Mouse (Mus musculus) adrenal gland, postnatal 10 days (tissue): ENCODE measurements around the gene Alg1. TPM values are rescaled to one million over a fixed set of nuclear protein-coding genes. Genes with fewer than 3 reads are reported as not detected.

Source experiments
- DNase-seq: peaks from one replicate; pipeline ENCODE4 v3.0.0; 2021; ENCODE audit warnings: mixed read lengths
- microRNA-seq: library from miRNA; unstranded; fragments of <30 nt; microRNA quantifications from one replicate; pipeline ENCODE4 v1.2.0, GENCODE M21; 2021
- total RNA-seq, 2 experiments: library from RNA; stranded (reverse); gene quantifications; 2 replicates each; pipeline ENCODE4 v1.2.3; 2021

The Alg1 gene
- total RNA-seq, 2 experiments from 2014 or later: 28.1 to 28.7 TPM

DNA sequence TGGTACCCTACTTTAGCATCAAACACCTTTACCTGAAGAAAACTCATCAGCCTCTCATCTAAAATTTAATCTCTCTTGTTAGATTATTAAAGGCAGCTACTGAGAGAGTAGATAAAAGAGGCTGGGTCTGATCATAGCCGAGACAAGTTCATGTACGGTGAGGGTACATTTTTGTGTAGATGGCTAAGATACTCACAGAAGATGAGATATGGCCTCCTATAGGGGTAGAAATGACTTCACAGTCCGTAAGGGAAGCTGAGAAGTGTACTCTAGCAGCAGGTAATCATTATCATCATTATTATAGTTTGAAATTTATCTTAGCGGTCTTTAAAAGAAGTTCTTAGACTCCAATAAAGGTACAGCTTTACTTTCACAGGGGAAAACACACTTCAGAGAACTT, 439 bp upstream of the Alg1 start:
- DNase-seq: no peak

DNA sequence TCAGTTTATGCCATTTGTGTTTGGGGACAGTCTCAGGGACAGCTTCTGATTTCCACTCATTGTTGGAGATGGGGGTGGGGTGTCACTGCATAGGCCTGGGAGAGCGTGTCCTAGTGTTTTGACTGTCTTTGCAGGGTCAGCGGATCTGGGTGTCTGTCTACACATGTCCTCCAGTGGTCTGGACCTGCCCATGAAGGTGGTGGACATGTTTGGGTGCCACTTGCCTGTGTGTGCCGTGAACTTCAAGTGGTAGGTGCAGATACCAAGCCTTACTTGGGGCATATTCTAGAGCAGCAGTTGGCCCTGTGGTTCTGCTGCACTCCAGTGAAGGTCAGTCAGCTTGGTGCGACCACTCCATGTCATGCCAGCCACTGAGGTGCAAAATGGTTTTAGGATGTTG, 8.9 kb downstream of the Alg1 start:
- no peak for DNase-seq

DNA sequence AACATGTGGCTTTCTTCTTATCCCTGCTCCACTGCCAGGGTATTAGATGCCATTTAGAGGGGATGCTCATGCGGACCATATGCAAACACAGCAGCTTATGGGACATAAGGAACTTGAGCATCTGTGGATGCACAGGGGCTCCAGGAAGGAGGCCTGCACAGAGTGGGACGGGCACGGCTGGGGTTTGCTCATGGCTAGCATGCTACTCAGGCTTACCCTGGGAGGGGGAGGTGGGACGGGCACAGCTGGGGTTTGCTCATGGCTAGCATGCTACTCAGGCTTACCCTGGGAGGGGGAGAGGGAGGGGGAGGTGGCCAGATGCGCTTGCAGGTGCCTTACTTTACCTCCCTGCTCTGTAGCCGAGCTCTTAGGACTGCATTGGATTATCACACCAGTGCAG, 9.5 kb downstream of the Alg1 start:
- DNase-seq: no peak

DNA sequence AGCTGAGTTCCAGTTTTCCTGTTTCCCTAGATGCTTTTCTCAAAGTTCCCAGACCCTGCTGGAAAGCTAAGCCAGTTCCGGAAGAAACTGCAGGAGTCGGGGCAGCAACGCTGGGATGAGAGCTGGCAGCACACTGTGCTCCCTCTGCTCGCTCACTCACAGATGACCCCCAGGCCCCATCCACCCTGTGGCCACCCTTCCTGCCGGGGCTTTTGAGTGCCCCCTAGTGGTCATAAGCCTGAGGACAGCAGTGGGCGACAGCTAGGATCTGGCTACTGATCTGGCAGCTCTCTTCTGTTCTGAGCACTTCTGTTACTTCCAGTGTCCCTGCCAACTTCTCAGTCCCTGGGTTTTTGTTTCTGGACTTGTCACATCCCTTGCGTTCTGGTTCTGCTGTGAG, 11.0 kb downstream of the Alg1 start:
- DNase-seq: peak; percentile 82

DNA sequence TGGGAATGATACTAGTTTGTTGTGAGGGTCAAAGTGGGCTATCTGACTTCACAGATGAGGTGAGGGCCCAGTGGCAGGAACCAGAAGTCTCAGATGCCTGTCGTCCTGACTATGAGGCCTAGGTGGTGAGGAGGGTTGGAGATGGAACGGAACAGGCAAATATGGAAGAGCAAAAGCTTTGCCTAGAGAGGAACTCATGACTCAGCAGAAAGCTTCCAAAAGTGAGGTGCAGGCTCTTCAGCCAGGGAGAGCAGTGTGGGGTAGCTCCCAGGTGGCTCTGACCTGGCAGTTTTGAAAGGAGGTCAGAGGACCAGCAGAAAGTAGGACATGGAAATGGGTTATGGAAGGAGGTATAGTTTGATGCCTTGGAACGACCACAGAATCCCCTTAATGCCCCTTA, 17.5 kb downstream of the Alg1 start:
- no peak for DNase-seq

DNA sequence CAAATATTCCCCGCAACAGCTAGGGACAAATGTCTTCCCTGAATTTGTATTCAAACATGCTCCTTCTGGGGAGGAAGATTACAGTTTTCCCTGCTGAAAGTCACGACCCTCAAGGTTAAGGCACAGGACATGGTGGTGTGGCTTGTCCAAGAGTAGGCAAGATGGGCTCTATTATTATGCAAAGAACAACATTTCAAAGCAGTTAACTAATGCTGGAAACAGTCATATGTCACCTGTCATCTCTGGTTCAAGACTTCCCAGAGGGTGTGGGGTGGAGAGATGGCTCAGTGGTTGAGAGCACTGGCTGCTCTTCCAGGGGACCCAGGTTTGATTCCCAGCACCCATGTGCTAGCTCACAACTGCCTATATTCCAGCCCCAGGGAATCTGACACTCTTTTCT, 18.8 kb downstream of the Alg1 start:
- DNase-seq: no peak

DNA sequence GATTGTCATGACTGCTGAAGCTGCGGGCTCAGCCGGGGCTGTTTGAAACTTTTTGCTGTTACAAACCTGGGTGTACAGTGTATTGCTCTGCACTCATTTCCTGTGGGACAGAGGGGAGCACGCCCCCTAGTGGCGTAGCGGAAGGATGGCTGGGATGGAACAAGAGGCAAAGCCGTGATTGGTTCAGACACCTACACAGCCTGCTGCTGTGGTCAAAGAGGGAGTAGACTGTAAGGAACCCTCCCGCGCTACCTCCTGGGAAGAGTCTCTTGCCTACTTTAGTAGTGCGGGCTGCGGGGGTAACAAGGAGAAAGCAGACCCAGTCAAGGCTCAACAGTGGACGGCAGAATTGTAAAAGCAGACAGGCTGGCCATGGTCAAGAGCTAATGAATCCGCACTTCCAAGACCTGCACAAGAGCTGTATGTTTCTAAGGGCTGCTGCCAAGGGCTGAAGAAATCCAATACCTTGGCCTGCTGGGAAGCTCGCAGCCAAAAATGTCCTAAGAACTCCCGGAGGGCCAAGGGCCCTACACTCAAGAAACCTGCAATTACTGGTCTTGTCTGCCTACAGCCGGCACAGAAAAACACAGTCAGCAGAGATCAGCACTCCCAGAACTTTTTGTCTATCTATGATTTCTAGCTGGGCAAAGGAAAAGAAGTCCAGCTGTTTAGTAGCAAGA, 21.1 kb downstream of the Alg1 start:
- peak; percentile 89 for DNase-seq

DNA sequence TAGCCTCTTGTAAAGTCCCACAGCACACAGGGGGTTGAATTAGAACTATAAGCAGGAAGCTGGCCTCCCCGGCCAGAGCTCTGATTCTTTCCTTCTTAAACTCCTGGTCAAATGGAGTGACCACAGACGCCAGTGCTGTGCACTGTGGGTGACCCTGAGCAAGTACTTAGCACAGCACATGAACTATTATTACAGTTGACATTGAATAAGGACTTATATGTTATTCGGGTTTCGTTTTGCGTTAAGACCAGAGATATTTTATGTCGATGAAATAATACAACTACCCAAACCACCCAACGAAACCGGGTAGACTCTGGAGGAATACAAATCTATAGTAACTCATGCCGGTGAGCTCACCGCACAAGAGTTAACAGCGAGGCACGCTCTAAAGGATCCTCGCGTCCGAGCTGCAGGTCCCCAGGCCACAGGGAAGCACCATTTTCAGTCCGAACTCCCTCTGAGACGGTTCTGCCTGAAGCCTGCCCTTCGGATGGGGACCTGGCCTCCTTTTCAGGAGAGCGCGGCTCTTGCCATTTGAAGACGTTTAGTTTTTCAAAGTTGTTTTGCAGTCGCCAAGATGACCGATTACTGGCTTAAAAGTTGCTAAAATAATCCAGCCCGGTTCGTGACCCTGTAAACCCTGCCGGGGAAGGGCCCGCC, 21.8 kb downstream of the Alg1 start:
- DNase-seq: peak; percentile 46

DNA sequence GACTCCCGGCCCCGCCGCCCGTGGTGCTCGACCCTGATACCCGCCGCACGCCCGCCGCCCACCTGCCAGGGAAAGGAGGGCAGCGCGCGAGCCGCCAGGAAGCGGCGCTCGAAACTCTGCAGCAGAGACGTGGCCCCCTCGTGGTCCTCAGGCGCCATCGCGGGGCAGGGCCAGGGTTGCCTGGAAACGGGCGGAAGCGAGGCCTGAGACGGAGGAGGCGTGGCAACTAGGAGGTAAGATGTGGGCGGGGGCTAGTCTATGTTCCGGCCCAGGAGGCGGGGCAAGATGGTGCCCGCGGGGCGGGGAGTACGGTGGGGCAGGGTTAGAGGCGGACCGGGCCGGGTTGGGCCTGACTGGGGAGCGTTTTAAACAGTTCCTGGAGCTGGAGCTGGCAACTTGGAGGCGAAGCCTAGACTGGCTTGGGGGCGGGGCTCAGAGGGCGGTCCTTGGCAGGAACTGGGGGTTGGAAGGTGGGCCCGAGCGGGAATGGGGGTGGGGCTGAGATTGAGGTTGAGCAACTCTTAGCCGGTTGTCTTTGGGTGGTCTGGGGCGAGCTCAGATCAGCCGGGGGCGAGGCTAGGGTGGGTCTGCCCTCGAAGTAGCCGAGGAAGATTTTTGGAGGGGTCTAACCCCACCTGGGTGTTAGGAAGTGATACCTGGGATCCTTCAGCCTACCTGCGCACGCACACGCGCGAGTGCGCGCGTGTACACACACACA, 22.5 kb downstream of the Alg1 start, which contains the start of gene Eef2kmt:
Gene Eef2kmt (minus strand): TSS at position 205 of the 718 bp plus-strand sequence.
- DNase-seq: peak; percentile 99

DNA sequence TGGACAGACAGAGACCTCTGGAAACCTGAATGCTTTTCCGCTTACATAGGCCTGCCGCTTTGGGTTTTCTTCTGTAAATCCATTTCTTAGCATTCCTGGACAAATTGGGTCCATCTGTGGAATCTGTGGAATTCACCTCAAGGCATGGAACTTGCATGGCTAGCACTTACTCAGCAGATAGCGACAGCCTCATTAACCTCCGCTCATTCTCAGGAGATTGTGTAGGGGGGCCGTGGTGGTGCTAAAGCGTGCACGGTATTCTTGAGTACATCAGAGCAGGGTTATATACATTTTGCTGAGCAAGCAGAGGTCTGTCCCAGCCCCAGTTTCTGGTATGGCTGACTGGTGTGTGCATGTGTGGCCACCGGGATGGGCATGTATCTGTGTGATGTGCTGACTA, 29.7 kb downstream of the Alg1 start:
- no peak for DNase-seq

DNA sequence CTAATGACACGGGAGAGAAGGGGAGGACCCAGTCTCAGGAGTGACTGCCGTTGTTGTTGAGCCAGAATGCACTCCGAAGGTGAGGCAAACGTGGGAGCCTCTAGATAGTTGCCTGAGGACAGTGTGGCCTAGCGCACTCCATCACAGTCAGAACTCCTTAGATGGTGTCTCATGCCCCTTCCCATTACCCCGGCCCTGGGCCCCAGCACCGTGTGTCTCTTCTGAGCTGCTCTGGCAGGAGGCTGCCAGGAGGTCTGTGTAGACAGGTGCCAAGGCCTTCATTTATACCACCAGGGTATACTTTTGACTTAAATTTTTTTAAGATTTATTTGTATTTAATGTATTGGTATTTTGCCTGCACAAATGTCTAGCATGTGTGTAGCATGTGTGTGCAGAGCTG, 30.5 kb downstream of the Alg1 start:
- DNase-seq: no peak

DNA sequence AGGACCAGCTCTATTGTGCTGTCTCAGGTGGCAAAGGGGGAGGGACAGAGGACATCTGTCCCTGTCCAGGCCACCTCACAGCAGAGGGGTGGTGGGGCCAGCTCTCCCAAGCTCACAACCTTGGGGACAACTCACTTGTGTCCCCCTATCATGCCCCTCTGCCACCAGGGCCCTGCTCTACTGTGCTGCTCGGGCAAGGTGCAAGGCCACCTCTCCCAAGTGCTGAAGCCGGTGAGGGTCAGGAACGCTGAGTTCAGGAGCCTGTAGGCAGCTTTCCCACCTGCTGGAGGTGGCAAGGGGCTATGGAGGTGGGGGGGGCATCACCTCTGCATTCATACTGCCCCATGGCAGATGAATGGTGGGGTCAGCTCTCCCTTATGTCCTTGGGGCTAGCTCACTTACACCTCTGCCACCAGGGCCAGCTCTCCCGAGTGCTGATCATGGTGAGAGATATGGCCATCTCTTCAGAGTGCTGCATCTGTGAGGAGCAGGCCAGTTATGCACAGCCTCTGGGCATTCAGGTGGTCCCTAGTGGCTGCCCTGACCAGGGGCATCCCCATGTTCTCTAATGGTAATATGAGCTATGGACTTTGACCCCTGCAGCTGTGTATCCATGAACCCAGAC, 38.1 kb downstream of the Alg1 start:
- DNase-seq: no peak

DNA sequence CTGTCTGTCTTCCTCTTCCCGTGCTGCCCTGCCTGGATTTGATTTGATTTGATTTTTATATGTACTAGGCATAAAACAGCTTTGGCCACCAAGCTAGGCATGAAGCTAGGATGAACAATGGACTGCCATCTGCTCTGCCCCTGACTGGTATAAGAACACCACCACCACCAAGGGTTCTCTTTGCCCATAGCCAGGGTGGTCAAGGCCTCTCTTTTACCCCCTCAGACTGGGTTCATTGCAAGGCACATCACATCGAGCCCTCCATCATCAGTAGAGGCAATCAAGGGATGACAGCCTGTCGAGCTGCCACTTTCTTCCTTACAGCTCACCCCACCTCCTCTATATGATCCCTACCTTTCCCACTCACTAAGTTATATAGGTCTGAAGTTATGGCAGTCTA, 39.0 kb downstream of the Alg1 start:
- DNase-seq: no peak

DNA sequence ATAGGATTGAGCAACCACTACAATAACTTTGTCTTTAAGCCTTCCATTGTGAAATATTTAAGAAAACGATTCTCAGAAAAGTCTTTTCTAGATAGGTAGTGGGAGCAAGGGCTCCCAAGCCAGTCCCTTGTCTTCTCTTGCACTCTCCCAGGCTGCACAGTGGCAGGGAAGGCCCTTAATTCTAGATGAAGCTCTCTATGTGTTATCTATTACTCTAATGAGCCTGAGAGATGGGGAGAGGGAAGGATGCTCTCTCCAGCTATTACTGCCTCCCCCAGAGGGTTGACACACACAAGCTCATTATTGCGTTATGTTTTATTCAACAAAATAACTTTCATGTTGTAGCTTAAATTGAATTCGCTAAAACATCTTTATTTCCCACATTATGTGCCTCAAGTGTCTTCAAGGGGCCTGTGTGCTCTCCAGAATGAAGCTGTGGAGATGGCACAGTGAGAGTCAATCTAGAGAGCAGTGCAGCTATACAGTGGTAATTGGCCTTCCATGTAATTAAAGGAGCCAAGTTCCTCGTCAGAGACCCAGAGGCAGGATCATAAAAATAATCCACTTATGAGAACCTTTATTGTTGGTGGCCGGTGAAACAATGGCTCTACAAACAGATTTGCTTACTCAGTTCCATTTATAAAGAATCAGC, 46.3 kb downstream of the Alg1 start:
- DNase-seq: no peak

DNA sequence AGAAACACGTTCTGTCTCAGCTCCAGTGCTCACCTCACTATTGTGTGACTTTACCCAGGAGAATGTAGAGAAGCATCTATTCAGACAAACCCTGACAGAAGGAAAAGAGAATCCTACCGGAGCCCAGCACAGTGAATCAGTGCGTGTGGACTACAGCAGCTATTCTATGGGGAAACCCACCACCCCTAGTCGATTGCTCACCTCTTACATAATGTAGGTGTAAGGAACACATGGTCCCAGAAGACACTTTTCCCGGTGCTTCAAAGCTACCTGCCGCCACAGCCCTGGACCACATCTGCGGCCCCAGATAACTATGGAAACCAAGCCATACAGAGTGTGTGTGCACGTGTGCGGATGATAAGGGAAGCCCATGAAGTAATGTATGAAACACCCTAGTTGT, 49.3 kb downstream of the Alg1 start:
- DNase-seq: no peak

DNA sequence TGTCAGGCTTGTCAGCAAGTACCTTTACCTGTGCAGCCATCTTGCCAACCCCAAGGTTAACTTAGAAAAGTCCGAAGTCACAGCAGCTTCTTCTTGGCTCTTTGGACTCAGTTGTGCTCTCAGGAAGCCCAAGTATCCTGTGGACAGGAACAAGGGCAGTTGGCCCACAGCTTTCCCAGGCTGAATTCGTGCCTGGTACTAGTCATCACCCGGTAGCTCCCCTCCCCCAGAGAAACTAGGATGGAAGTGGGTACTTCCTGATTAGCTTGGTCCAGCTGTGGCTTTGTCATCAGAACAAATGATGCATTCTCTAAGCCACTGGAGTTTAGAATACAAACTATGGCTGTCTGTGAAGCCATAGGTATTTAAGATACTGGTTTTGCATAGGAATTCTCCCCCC, 52.0 kb downstream of the Alg1 start:
- DNase-seq: no peak

Small RNA genes within 50 kb of the gene (microRNA-seq; reads per million reads assigned to microRNA genes)
- gene Gm23689 (not detected), gene Gm26095 (not detected), gene Mir6364 (not detected)

Other genes with a start within 250 kb of the Alg1 start
- not detected for gene Sept12, start 235.8 kb upstream of the Alg1 start, total RNA-seq
- gene Smim22, start 226.3 kb upstream of the Alg1 start, total RNA-seq: 1 to 10 TPM in 1 of 2 experiments, not detected in 1; 1.4 TPM
- gene Rogdi, start 220.1 kb upstream of the Alg1 start, total RNA-seq: 10 to 100 TPM; 33.0 to 43.7 TPM
- 10 to 100 TPM; 80.1 to 82.7 TPM for gene Glyr1, start 183.8 kb upstream of the Alg1 start, total RNA-seq
- gene Ubn1, start 183.6 kb upstream of the Alg1 start, total RNA-seq: 10 to 100 TPM; 33.8 to 37.1 TPM
- gene Ppl, start 101.2 kb upstream of the Alg1 start, total RNA-seq: 1 to 10 TPM; 2.0 to 2.3 TPM
- gene Sec14l5, start 86.5 kb upstream of the Alg1 start, total RNA-seq: under 1 TPM; 0.39 to 0.76 TPM
- gene Nagpa, start 29.6 kb upstream of the Alg1 start, total RNA-seq: 10 to 100 TPM; 19.3 to 20.2 TPM
- gene AU021092, start 11.3 kb upstream of the Alg1 start, total RNA-seq: 10 to 100 TPM; 13.5 to 14.8 TPM
- gene Eef2kmt, start 22.4 kb downstream of the Alg1 start, total RNA-seq: 10 to 100 TPM; 30.4 to 36.6 TPM